Mouse (Mus musculus): ENCODE data around the gene Avl9. TPM values are rescaled to one million over a fixed set of nuclear protein-coding genes. Genes with fewer than 3 reads are reported as not detected.

Avl9 gene
- polyA plus RNA-seq, 1 experiment from 2014 or later: 19.8 TPM

- Histone ChIP-seq H3K36me3 (replicated peaks; ENCODE audit: control insufficient read depth, insufficient read depth, low read depth, low read length) (no peaks in the 10 kb centered on the region), H3K27me3 (ENCODE audit: control insufficient read depth, insufficient read depth, low read length) (no peaks in the 10 kb centered on the region), H3K4me2 (ENCODE audit: low read depth, low read length) (no peak overlapping the region), H3K4me1 (ENCODE audit: control insufficient read depth, insufficient read depth, low read length) (no peaks in the 10 kb centered on the region), H3K9ac (replicated peaks; ENCODE audit: low read length) (no peak overlapping the region), H3K4me3 (ENCODE audit: low read depth, low read length) (no peak overlapping the region), H3K9me3 (replicated peaks; ENCODE audit: control insufficient read depth, low read length) (no peaks in the 10 kb centered on the region), H3K27ac (replicated peaks; ENCODE audit: low read depth, low read length) (no peak overlapping the region)
- ATAC-seq (replicated peaks; ENCODE audit: insufficient number of reproducible peaks, low FRiP score, low TSS enrichment, low read depth) (no peak), DNase-seq (ENCODE audit: low spot score) (no peak)
- 83% methylated on average over 1 of the region's 1 CpGs for WGBS
Observed at GRCm38 (mm10) chr6:56719071-56719470, 4.4 kb downstream of the Avl9 start.

DNA sequence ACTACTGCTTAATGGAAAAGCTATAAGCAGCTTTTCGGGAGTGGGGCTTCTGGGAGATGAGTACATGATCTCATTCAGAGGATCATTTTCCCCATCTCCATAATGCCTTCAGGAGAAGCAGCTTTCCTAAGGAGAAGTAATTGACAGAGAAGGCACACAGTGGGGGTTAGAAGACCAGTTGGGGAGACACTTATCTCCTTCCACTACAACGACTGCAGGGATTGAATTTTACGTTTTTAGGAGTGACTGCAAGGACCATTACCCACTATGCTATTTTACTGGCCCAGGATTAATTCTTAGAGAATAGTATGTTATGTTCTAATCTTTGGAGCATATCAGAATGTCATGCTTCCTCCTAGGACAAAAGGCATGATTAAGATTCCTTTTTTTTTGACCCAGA, 6.2 kb downstream of the Avl9 start:
- WGBS: 84% methylated on average over 3 of the region's 3 CpGs
- Histone ChIP-seq H3K27ac (replicated peaks; ENCODE audit: low read depth, low read length) (no peak overlapping the region), H3K9ac (replicated peaks; ENCODE audit: low read length) (no peak overlapping the region), H3K4me1 (ENCODE audit: control insufficient read depth, insufficient read depth, low read length) (no peaks in the 10 kb centered on the region), H3K4me2 (ENCODE audit: low read depth, low read length) (no peak overlapping the region), H3K36me3 (replicated peaks; ENCODE audit: control insufficient read depth, insufficient read depth, low read depth, low read length) (no peaks in the 10 kb centered on the region), H3K4me3 (ENCODE audit: low read depth, low read length) (no peak overlapping the region), H3K9me3 (replicated peaks; ENCODE audit: control insufficient read depth, low read length) (no peaks in the 10 kb centered on the region), H3K27me3 (ENCODE audit: control insufficient read depth, insufficient read depth, low read length) (no peaks in the 10 kb centered on the region)
- ATAC-seq (replicated peaks; ENCODE audit: insufficient number of reproducible peaks, low FRiP score, low TSS enrichment, low read depth) (no peak), DNase-seq (ENCODE audit: low spot score) (no peak)

DNA sequence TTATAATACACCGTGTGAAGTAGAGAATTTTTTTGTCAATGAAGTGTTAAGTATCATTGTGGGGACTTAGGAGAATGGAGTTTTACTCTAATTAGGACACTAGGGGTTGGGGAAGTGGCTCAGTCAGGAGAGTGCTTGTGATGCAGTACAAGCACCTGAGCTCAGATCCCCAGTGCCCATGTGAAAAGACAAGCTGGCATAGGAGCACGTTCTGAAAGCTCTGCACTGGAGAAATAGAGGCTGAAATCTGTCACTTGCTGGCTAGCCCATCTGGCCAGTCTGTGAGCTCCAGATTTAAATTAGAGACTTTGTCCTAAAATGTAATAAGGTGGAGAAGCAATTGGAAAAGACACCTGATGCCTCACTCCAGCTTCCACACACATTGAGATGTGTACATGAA, 17.8 kb downstream of the Avl9 start:
- Histone ChIP-seq H3K4me2 (ENCODE audit: low read depth, low read length) (no peak overlapping the region), H3K9me3 (replicated peaks; ENCODE audit: control insufficient read depth, low read length) (no peaks in the 10 kb centered on the region), H3K9ac (replicated peaks; ENCODE audit: low read length) (no peak overlapping the region), H3K27ac (replicated peaks; ENCODE audit: low read depth, low read length) (no peak overlapping the region), H3K27me3 (ENCODE audit: control insufficient read depth, insufficient read depth, low read length) (no peaks in the 10 kb centered on the region), H3K4me1 (ENCODE audit: control insufficient read depth, insufficient read depth, low read length) (no peaks in the 10 kb centered on the region), H3K4me3 (ENCODE audit: low read depth, low read length) (no peak overlapping the region), H3K36me3 (replicated peaks; ENCODE audit: control insufficient read depth, insufficient read depth, low read depth, low read length) (no peaks in the 10 kb centered on the region; the same call in 1 of the 2 replicates)
- ATAC-seq (replicated peaks; ENCODE audit: insufficient number of reproducible peaks, low FRiP score, low TSS enrichment, low read depth): no peak
- no peak for DNase-seq (ENCODE audit: low spot score)
- 78% methylated on average over 2 of the region's 2 CpGs for WGBS

- Histone ChIP-seq H3K4me1 (ENCODE audit: control insufficient read depth, insufficient read depth, low read length) (no peaks in the 10 kb centered on the region), H3K36me3 (replicated peaks; ENCODE audit: control insufficient read depth, insufficient read depth, low read depth, low read length) (peaks cover 3% of the 10 kb centered on the region; the same call in 1 of the 2 replicates), H3K9ac (replicated peaks; ENCODE audit: low read length) (no peak overlapping the region), H3K9me3 (replicated peaks; ENCODE audit: control insufficient read depth, low read length) (no peaks in the 10 kb centered on the region), H3K27me3 (ENCODE audit: control insufficient read depth, insufficient read depth, low read length) (no peaks in the 10 kb centered on the region), H3K4me2 (ENCODE audit: low read depth, low read length) (no peak overlapping the region), H3K27ac (replicated peaks; ENCODE audit: low read depth, low read length) (no peak overlapping the region), H3K4me3 (ENCODE audit: low read depth, low read length) (no peak overlapping the region)
- ATAC-seq (replicated peaks; ENCODE audit: insufficient number of reproducible peaks, low FRiP score, low TSS enrichment, low read depth) (no peak), DNase-seq (ENCODE audit: low spot score) (no peak)
- WGBS: 86% methylated on average over 5 of the region's 5 CpGs
Observed at GRCm38 (mm10) chr6:56745950-56746543, 31.3 kb downstream of the Avl9 start.

DNA sequence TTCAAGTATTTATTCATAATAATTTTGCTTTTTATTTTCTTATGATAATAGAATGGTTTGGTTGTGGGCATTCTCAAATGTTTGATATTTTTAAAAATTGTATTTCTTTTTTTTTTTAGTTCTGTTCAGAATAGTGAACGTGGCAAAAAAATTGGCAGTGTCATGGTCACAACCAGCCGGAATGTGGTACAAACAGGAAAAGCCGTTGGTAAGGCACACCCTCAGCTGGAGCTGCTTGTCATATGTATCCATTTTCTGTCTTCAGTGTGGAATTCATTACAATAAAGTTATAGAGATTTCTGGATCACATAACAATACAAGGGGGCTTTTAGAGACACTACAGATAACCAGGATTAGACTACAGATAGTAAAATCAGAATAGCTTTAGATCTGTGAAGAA, 39.0 kb downstream of the Avl9 start:
- no peak for DNase-seq (ENCODE audit: low spot score)
- H3K4me1 ChIP-seq (ENCODE audit: control insufficient read depth, insufficient read depth, low read length): no peaks in the 10 kb centered on the region

GRCm38 (mm10) chr6:56756117-56756516, 41.4 kb downstream of the Avl9 start:
- H3K4me3 ChIP-seq (ENCODE audit: low read depth, low read length): no peak overlapping the region
- no peak for DNase-seq (ENCODE audit: low spot score)
- no peak for ATAC-seq (replicated peaks; ENCODE audit: insufficient number of reproducible peaks, low FRiP score, low TSS enrichment, low read depth)
- H3K36me3 ChIP-seq (replicated peaks; ENCODE audit: control insufficient read depth, insufficient read depth, low read depth, low read length): peaks cover 6% of the 10 kb centered on the region
- no peak overlapping the region for H3K4me2 ChIP-seq (ENCODE audit: low read depth, low read length)
- no peaks in the 10 kb centered on the region for H3K9me3 ChIP-seq (replicated peaks; ENCODE audit: control insufficient read depth, low read length)
- H3K27ac ChIP-seq (replicated peaks; ENCODE audit: low read depth, low read length): no peak overlapping the region
- WGBS: 92% methylated on average over 1 of the region's 1 CpGs
- no peaks in the 10 kb centered on the region for H3K4me1 ChIP-seq (ENCODE audit: control insufficient read depth, insufficient read depth, low read length)
- H3K9ac ChIP-seq (replicated peaks; ENCODE audit: low read length): no peak overlapping the region
- no peaks in the 10 kb centered on the region for H3K27me3 ChIP-seq (ENCODE audit: control insufficient read depth, insufficient read depth, low read length)

More for the DNA sequence above, 39.0 kb downstream of the Avl9 start:
- Histone ChIP-seq H3K27ac (replicated peaks; ENCODE audit: low read depth, low read length) (no peak overlapping the region), H3K36me3 (replicated peaks; ENCODE audit: control insufficient read depth, insufficient read depth, low read depth, low read length) (peaks cover 6% of the 10 kb centered on the region), H3K4me3 (ENCODE audit: low read depth, low read length) (no peak overlapping the region), H3K4me2 (ENCODE audit: low read depth, low read length) (no peak overlapping the region), H3K9ac (replicated peaks; ENCODE audit: low read length) (no peak overlapping the region), H3K27me3 (ENCODE audit: control insufficient read depth, insufficient read depth, low read length) (no peaks in the 10 kb centered on the region), H3K9me3 (replicated peaks; ENCODE audit: control insufficient read depth, low read length) (no peaks in the 10 kb centered on the region)
- ATAC-seq (replicated peaks; ENCODE audit: insufficient number of reproducible peaks, low FRiP score, low TSS enrichment, low read depth): no peak
- 87% methylated on average over 3 of the region's 3 CpGs for WGBS

GRCm38 (mm10) chr6:56759324-56759723, 44.6 kb downstream of the Avl9 start:
- ATAC-seq (replicated peaks; ENCODE audit: insufficient number of reproducible peaks, low FRiP score, low TSS enrichment, low read depth) (no peak), DNase-seq (ENCODE audit: low spot score) (no peak)
- 89% methylated on average over 1 of the region's 1 CpGs for WGBS

GRCm38 (mm10) chr6:56765265-56765664, 50.6 kb downstream of the Avl9 start:
- no peaks in the 10 kb centered on the region for H3K9me3 ChIP-seq (replicated peaks; ENCODE audit: control insufficient read depth, low read length)
- H3K36me3 ChIP-seq (replicated peaks; ENCODE audit: control insufficient read depth, insufficient read depth, low read depth, low read length): no peaks in the 10 kb centered on the region
- H3K27ac ChIP-seq (replicated peaks; ENCODE audit: low read depth, low read length): no peak overlapping the region
- no peak for DNase-seq (ENCODE audit: low spot score)
- no peaks in the 10 kb centered on the region for H3K27me3 ChIP-seq (ENCODE audit: control insufficient read depth, insufficient read depth, low read length)
- H3K4me1 ChIP-seq (ENCODE audit: control insufficient read depth, insufficient read depth, low read length): no peaks in the 10 kb centered on the region
- WGBS: 71% methylated on average over 3 of the region's 3 CpGs
- H3K4me3 ChIP-seq (ENCODE audit: low read depth, low read length): no peak overlapping the region
- H3K9ac ChIP-seq (replicated peaks; ENCODE audit: low read length): no peak overlapping the region
- no peak for ATAC-seq (replicated peaks; ENCODE audit: insufficient number of reproducible peaks, low FRiP score, low TSS enrichment, low read depth)
- no peak overlapping the region for H3K4me2 ChIP-seq (ENCODE audit: low read depth, low read length)

More at GRCm38 (mm10) chr6:56759324-56759723, 44.6 kb downstream of the Avl9 start:
- Histone ChIP-seq H3K9ac (replicated peaks; ENCODE audit: low read length) (no peak overlapping the region), H3K4me2 (ENCODE audit: low read depth, low read length) (no peak overlapping the region), H3K27me3 (ENCODE audit: control insufficient read depth, insufficient read depth, low read length) (no peaks in the 10 kb centered on the region), H3K27ac (replicated peaks; ENCODE audit: low read depth, low read length) (no peak overlapping the region), H3K9me3 (replicated peaks; ENCODE audit: control insufficient read depth, low read length) (no peaks in the 10 kb centered on the region), H3K4me3 (ENCODE audit: low read depth, low read length) (no peak overlapping the region), H3K4me1 (ENCODE audit: control insufficient read depth, insufficient read depth, low read length) (no peaks in the 10 kb centered on the region), H3K36me3 (replicated peaks; ENCODE audit: control insufficient read depth, insufficient read depth, low read depth, low read length) (peaks cover 6% of the 10 kb centered on the region)
